37 mouse cellular contexts compared by ENCODE assay signal in genomic region chrX:11365151-11365550, GRCm38 (mm10). TPM values are rescaled to one million over a fixed set of nuclear protein-coding genes. Genes with fewer than 3 reads are reported as not detected.
DNase-seq lines count a peak whose midpoint lies in the region; ATAC-seq and TF ChIP-seq lines count a peak whose summit lies in the region.
"Had no signal": no experiment of that assay in that cellular context is flagged by ENCODE, and none has a peak within 500 bp of the region (broad histone marks: within the 10 kb centered on the region; RNA-seq: fewer than 3 reads in every experiment).

No protein-coding gene starts in this region.

- H3K9me3 ChIP-seq in forebrain, embryonic 10.5 days: no peaks in the 10 kb centered on the region
- no peaks in the 10 kb centered on the region for H3K9me3 ChIP-seq in forebrain, embryonic 13.5 days (replicated peaks)
- no peaks in the 10 kb centered on the region for H3K9me3 ChIP-seq in hindbrain, postnatal 0 days (ENCODE audit: low read length)
- H3K9me3 ChIP-seq in hindbrain, embryonic 12.5 days (replicated peaks): no peaks in the 10 kb centered on the region
- H3K9me3 ChIP-seq: heart, embryonic 12.5 days; limb, embryonic 12.5 days; lung, embryonic 15.5 days; neural tube, embryonic 13.5 days had no signal

- no peak for ATAC-seq in forebrain, embryonic 13.5 days
- ATAC-seq in hindbrain, postnatal 0 days: no peak
- no peak for ATAC-seq in hindbrain, embryonic 12.5 days (ENCODE audit: low FRiP score)
- ATAC-seq in cerebellum, adult (ENCODE audit: insufficient number of reproducible peaks, low FRiP score, low TSS enrichment): no peak
- ATAC-seq: forebrain, postnatal 0 days; midbrain, embryonic 16.5 days; Patski had no signal

- H3K4me1 ChIP-seq in forebrain, embryonic 10.5 days: peaks cover 4% of the 10 kb centered on the region; the same call in 1 of the 2 replicates
- H3K4me1 ChIP-seq in forebrain, embryonic 13.5 days: peaks cover 8% of the 10 kb centered on the region
- H3K4me1 ChIP-seq in hindbrain, postnatal 0 days (ENCODE audit: insufficient read depth, low read length): no peaks in the 10 kb centered on the region
- peaks cover 4% of the 10 kb centered on the region; the same call in 1 of the 2 replicates for H3K4me1 ChIP-seq in hindbrain, embryonic 12.5 days
- H3K4me1 ChIP-seq: heart, embryonic 12.5 days; lung, embryonic 15.5 days had no signal

- no peak overlapping the region for H3K4me3 ChIP-seq in forebrain, embryonic 10.5 days
- H3K4me3 ChIP-seq in forebrain, embryonic 13.5 days: no peak overlapping the region
- no peak overlapping the region for H3K4me3 ChIP-seq in hindbrain, postnatal 0 days (ENCODE audit: low read length)
- no peak overlapping the region for H3K4me3 ChIP-seq in hindbrain, embryonic 12.5 days
- H3K4me3 ChIP-seq: heart, adult 2 months; heart, embryonic 12.5 days; limb, embryonic 12.5 days; lung, embryonic 15.5 days; myocyte; neural tube, embryonic 13.5 days had no signal

- 61% methylated on average over 12 of the region's 12 CpGs for WGBS in forebrain, embryonic 10.5 days
- WGBS in forebrain, embryonic 13.5 days: 66% methylated on average over 12 of the region's 12 CpGs
- 38% methylated on average over 12 of the region's 12 CpGs for WGBS in hindbrain, postnatal 0 days
- 53% methylated on average over 12 of the region's 12 CpGs for WGBS in hindbrain, embryonic 12.5 days

- no peak overlapping the region for H3K4me2 ChIP-seq in forebrain, embryonic 13.5 days
- no peak overlapping the region for H3K4me2 ChIP-seq in hindbrain, postnatal 0 days (ENCODE audit: low read depth, low read length)
- H3K4me2 ChIP-seq in hindbrain, embryonic 12.5 days (replicated peaks): no peak overlapping the region
- H3K4me2 ChIP-seq: heart, embryonic 12.5 days; limb, embryonic 12.5 days; lung, embryonic 15.5 days; neural tube, embryonic 13.5 days had no signal

- peaks cover 94% of the 10 kb centered on the region for H3K27me3 ChIP-seq in forebrain, embryonic 10.5 days (ENCODE audit: poor library complexity, severe bottlenecking)
- H3K27me3 ChIP-seq in forebrain, embryonic 13.5 days: no peaks in the 10 kb centered on the region
- H3K27me3 ChIP-seq in hindbrain, postnatal 0 days (ENCODE audit: insufficient read depth, low read length): no peaks in the 10 kb centered on the region
- peaks cover 17% of the 10 kb centered on the region for H3K27me3 ChIP-seq in hindbrain, embryonic 12.5 days

- no peak overlapping the region for H3K27ac ChIP-seq in forebrain, embryonic 10.5 days
- no peak overlapping the region for H3K27ac ChIP-seq in forebrain, embryonic 13.5 days
- no peak overlapping the region for H3K27ac ChIP-seq in hindbrain, postnatal 0 days
- H3K27ac ChIP-seq in hindbrain, embryonic 12.5 days: no peak overlapping the region
- H3K27ac ChIP-seq: heart, adult 2 months; limb, embryonic 12.5 days; lung, embryonic 15.5 days; neural tube, embryonic 13.5 days; stomach, postnatal 0 days had no signal

- DNase-seq in forebrain, embryonic 10.5 days (ENCODE audit: extremely low spot score, low spot score): peak; percentile 15
- peak; percentile 49 for DNase-seq in hindbrain, postnatal 0 days (ENCODE audit: low spot score)
- peak; percentile 32 for DNase-seq in embryo, embryonic 10.5 days (ENCODE audit: low spot score)
- DNase-seq in forelimb bud, embryonic 11.5 days (ENCODE audit: low read depth, low spot score): peak; percentile 64
- no peak for DNase-seq in c-Kit-positive CD71-positive TER-119-positive erythroid progenitor cells, embryonic 14.5 days (ENCODE audit: low spot score)
- DNase-seq: adrenal gland, postnatal 14 days; cerebellum, adult 2 months; forebrain, postnatal 0 days; gastrocnemius, postnatal 14 days; heart, adult 2 months; heart, postnatal 4 days; kidney, adult 11 months; kidney, postnatal 14 days; layer of hippocampus, adult 9-11 months; right cerebral cortex, postnatal 4 days; thymus, adult 18-20 months; thymus, postnatal 36 days had no signal

- no peak overlapping the region for H3K9ac ChIP-seq in forebrain, embryonic 13.5 days
- H3K9ac ChIP-seq in hindbrain, postnatal 0 days (replicated peaks; ENCODE audit: low read length): no peak overlapping the region
- H3K9ac ChIP-seq in hindbrain, embryonic 12.5 days: no peak overlapping the region
- H3K9ac ChIP-seq: forebrain, postnatal 0 days; heart, embryonic 12.5 days; limb, embryonic 12.5 days; lung, embryonic 15.5 days; neural tube, embryonic 13.5 days had no signal

- no peaks in the 10 kb centered on the region for H3K36me3 ChIP-seq in forebrain, embryonic 10.5 days (replicated peaks)
- H3K36me3 ChIP-seq in forebrain, embryonic 13.5 days (ENCODE audit: poor library complexity, severe bottlenecking): no peaks in the 10 kb centered on the region
- no peaks in the 10 kb centered on the region for H3K36me3 ChIP-seq in hindbrain, postnatal 0 days (ENCODE audit: insufficient read depth, low read length)
- no peaks in the 10 kb centered on the region for H3K36me3 ChIP-seq in hindbrain, embryonic 12.5 days
- H3K36me3 ChIP-seq: heart, embryonic 12.5 days; limb, embryonic 12.5 days; lung, embryonic 15.5 days; neural tube, embryonic 13.5 days had no signal

- TF ChIP-seq CTCF in hindbrain, postnatal 0 days (IDR thresholded peaks at IDR 0.05; ENCODE audit: low read depth): no peak

RNA-seq across cellular contexts. Expression of gene H2al1j, which starts 37.5 kb away (rescaled TPM):
- polyA plus RNA-seq in forebrain, embryonic 10.5 days (2016; fragmentation: Nextera tagmentation; extraction: Ambion mirVana): not detected in 2 replicates
- not detected in 2 replicates for polyA plus RNA-seq in forebrain, embryonic 13.5 days (2015; fragmentation: Nextera tagmentation; extraction: Ambion mirVana)
- total RNA-seq in hindbrain, postnatal 0 days (2014; rRNA removed): not detected in 2 replicates
- not detected in 2 replicates for polyA plus RNA-seq in hindbrain, postnatal 0 days (2015; fragmentation: Nextera tagmentation; extraction: Ambion mirVana)
- polyA plus RNA-seq in hindbrain, embryonic 12.5 days (2016; fragmentation: Nextera tagmentation; extraction: Ambion mirVana): not detected in 2 replicates
- total RNA-seq: adrenal gland, postnatal 14 days; forebrain, postnatal 0 days; gastrocnemius, postnatal 14 days; heart, adult 2 months; heart, postnatal 4 days; left cerebral cortex, postnatal 10 days; liver, adult 2 months; megakaryocyte progenitor cell, adult 5-6 weeks; MEL had no signal
- polyA plus RNA-seq: cerebellum, adult 2 months; cortical plate, adult 2 months; forebrain, postnatal 0 days; heart, adult 2 months; heart, embryonic 12.5 days; heart, postnatal 0 days; kidney, embryonic 14.5 days; limb, embryonic 12.5 days; liver, adult 2 months; liver, embryonic 16.5 days; lung, embryonic 15.5 days; midbrain, embryonic 16.5 days; myocyte; neural tube, embryonic 13.5 days; Patski; spleen, adult 2 months; stomach, postnatal 0 days had no signal

RNA-seq across cellular contexts. Expression of gene H2al1i, which starts 40.7 kb away (rescaled TPM):
- not detected in 2 replicates for polyA plus RNA-seq in forebrain, embryonic 10.5 days (2016; fragmentation: Nextera tagmentation; extraction: Ambion mirVana)
- not detected in 2 replicates for polyA plus RNA-seq in forebrain, embryonic 13.5 days (2015; fragmentation: Nextera tagmentation; extraction: Ambion mirVana)
- total RNA-seq in hindbrain, postnatal 0 days (2014; rRNA removed): not detected in 2 replicates
- not detected in 2 replicates for polyA plus RNA-seq in hindbrain, postnatal 0 days (2015; fragmentation: Nextera tagmentation; extraction: Ambion mirVana)
- not detected in 2 replicates for polyA plus RNA-seq in hindbrain, embryonic 12.5 days (2016; fragmentation: Nextera tagmentation; extraction: Ambion mirVana)
- total RNA-seq: adrenal gland, postnatal 14 days; forebrain, postnatal 0 days; gastrocnemius, postnatal 14 days; heart, adult 2 months; heart, postnatal 4 days; left cerebral cortex, postnatal 10 days; liver, adult 2 months; megakaryocyte progenitor cell, adult 5-6 weeks; MEL had no signal
- polyA plus RNA-seq: cerebellum, adult 2 months; cortical plate, adult 2 months; forebrain, postnatal 0 days; heart, adult 2 months; heart, embryonic 12.5 days; heart, postnatal 0 days; kidney, embryonic 14.5 days; limb, embryonic 12.5 days; liver, adult 2 months; liver, embryonic 16.5 days; lung, embryonic 15.5 days; midbrain, embryonic 16.5 days; myocyte; neural tube, embryonic 13.5 days; Patski; spleen, adult 2 months; stomach, postnatal 0 days had no signal

RNA-seq across cellular contexts. Expression of gene H2al1h, which starts 43.9 kb away (rescaled TPM):
- not detected in 2 replicates for polyA plus RNA-seq in forebrain, embryonic 10.5 days (2016; fragmentation: Nextera tagmentation; extraction: Ambion mirVana)
- polyA plus RNA-seq in forebrain, embryonic 13.5 days (2015; fragmentation: Nextera tagmentation; extraction: Ambion mirVana): not detected in 2 replicates
- not detected in 2 replicates for total RNA-seq in hindbrain, postnatal 0 days (2014; rRNA removed)
- not detected in 2 replicates for polyA plus RNA-seq in hindbrain, postnatal 0 days (2015; fragmentation: Nextera tagmentation; extraction: Ambion mirVana)
- not detected in 2 replicates for polyA plus RNA-seq in hindbrain, embryonic 12.5 days (2016; fragmentation: Nextera tagmentation; extraction: Ambion mirVana)
- total RNA-seq: adrenal gland, postnatal 14 days; forebrain, postnatal 0 days; gastrocnemius, postnatal 14 days; heart, adult 2 months; heart, postnatal 4 days; left cerebral cortex, postnatal 10 days; liver, adult 2 months; megakaryocyte progenitor cell, adult 5-6 weeks; MEL had no signal
- polyA plus RNA-seq: cerebellum, adult 2 months; cortical plate, adult 2 months; forebrain, postnatal 0 days; heart, adult 2 months; heart, embryonic 12.5 days; heart, postnatal 0 days; kidney, embryonic 14.5 days; limb, embryonic 12.5 days; liver, adult 2 months; liver, embryonic 16.5 days; lung, embryonic 15.5 days; midbrain, embryonic 16.5 days; myocyte; neural tube, embryonic 13.5 days; Patski; spleen, adult 2 months; stomach, postnatal 0 days had no signal

RNA-seq across cellular contexts. Expression of gene H2al1g, which starts 47.1 kb away (rescaled TPM):
- polyA plus RNA-seq in forebrain, embryonic 10.5 days (2016; fragmentation: Nextera tagmentation; extraction: Ambion mirVana): not detected in 2 replicates
- not detected in 2 replicates for polyA plus RNA-seq in forebrain, embryonic 13.5 days (2015; fragmentation: Nextera tagmentation; extraction: Ambion mirVana)
- total RNA-seq in hindbrain, postnatal 0 days (2014; rRNA removed): not detected in 2 replicates
- not detected in 2 replicates for polyA plus RNA-seq in hindbrain, postnatal 0 days (2015; fragmentation: Nextera tagmentation; extraction: Ambion mirVana)
- not detected in 2 replicates for polyA plus RNA-seq in hindbrain, embryonic 12.5 days (2016; fragmentation: Nextera tagmentation; extraction: Ambion mirVana)
- total RNA-seq: adrenal gland, postnatal 14 days; forebrain, postnatal 0 days; gastrocnemius, postnatal 14 days; heart, adult 2 months; heart, postnatal 4 days; left cerebral cortex, postnatal 10 days; liver, adult 2 months; megakaryocyte progenitor cell, adult 5-6 weeks; MEL had no signal
- polyA plus RNA-seq: cerebellum, adult 2 months; cortical plate, adult 2 months; forebrain, postnatal 0 days; heart, adult 2 months; heart, embryonic 12.5 days; heart, postnatal 0 days; kidney, embryonic 14.5 days; limb, embryonic 12.5 days; liver, adult 2 months; liver, embryonic 16.5 days; lung, embryonic 15.5 days; midbrain, embryonic 16.5 days; myocyte; neural tube, embryonic 13.5 days; Patski; spleen, adult 2 months; stomach, postnatal 0 days had no signal

RNA-seq across cellular contexts. Expression of gene H2al1f, which starts 50.2 kb away (rescaled TPM):
- polyA plus RNA-seq in forebrain, embryonic 10.5 days (2016; fragmentation: Nextera tagmentation; extraction: Ambion mirVana): not detected in 2 replicates
- polyA plus RNA-seq in forebrain, embryonic 13.5 days (2015; fragmentation: Nextera tagmentation; extraction: Ambion mirVana): not detected in 2 replicates
- total RNA-seq in hindbrain, postnatal 0 days (2014; rRNA removed): not detected in 2 replicates
- polyA plus RNA-seq in hindbrain, postnatal 0 days (2015; fragmentation: Nextera tagmentation; extraction: Ambion mirVana): not detected in 2 replicates
- polyA plus RNA-seq in hindbrain, embryonic 12.5 days (2016; fragmentation: Nextera tagmentation; extraction: Ambion mirVana): not detected in 2 replicates
- total RNA-seq: adrenal gland, postnatal 14 days; forebrain, postnatal 0 days; gastrocnemius, postnatal 14 days; heart, adult 2 months; heart, postnatal 4 days; left cerebral cortex, postnatal 10 days; liver, adult 2 months; megakaryocyte progenitor cell, adult 5-6 weeks; MEL had no signal
- polyA plus RNA-seq: cerebellum, adult 2 months; cortical plate, adult 2 months; forebrain, postnatal 0 days; heart, adult 2 months; heart, embryonic 12.5 days; heart, postnatal 0 days; kidney, embryonic 14.5 days; limb, embryonic 12.5 days; liver, adult 2 months; liver, embryonic 16.5 days; lung, embryonic 15.5 days; midbrain, embryonic 16.5 days; myocyte; neural tube, embryonic 13.5 days; Patski; spleen, adult 2 months; stomach, postnatal 0 days had no signal
